Mouse (Mus musculus): ENCODE measurements around the gene Nwd2. TPM values are rescaled to one million over a fixed set of nuclear protein-coding genes. Genes with fewer than 3 reads are reported as not detected.

The Nwd2 gene
- polyA plus RNA-seq, 1 experiment: not detected

GRCm38 (mm10) chr5:63816643-63817042, 167.7 kb downstream of the Nwd2 start:
- H3K4me3 ChIP-seq (replicated peaks; ENCODE audit: control insufficient read depth, low read depth, low read length): no peak overlapping the region
- WGBS: 88% methylated on average over 7 of the region's 7 CpGs

GRCm38 (mm10) chr5:63817270-63817669, 168.4 kb downstream of the Nwd2 start:
- Histone ChIP-seq H3K4me3 (replicated peaks; ENCODE audit: control insufficient read depth, low read depth, low read length) (no peak overlapping the region), H3K27ac (ENCODE audit: control insufficient read depth, insufficient read depth, low read depth, low read length, poor library complexity) (no peak overlapping the region), H3K4me1 (ENCODE audit: control insufficient read depth, insufficient read depth, low read length) (no peaks in the 10 kb centered on the region; the same call in 1 of the 2 replicates)
- TF ChIP-seq POLR2A (IDR thresholded peaks at IDR 0.05; ENCODE audit: borderline replicate concordance, control insufficient read depth, low read depth, low read length) (no peak), CTCF (IDR thresholded peaks at IDR 0.05; ENCODE audit: control insufficient read depth, insufficient read depth, low read length) (no peak)
- WGBS: 84% methylated on average over 5 of the region's 5 CpGs

More at GRCm38 (mm10) chr5:63816643-63817042, 167.7 kb downstream of the Nwd2 start:
- Histone ChIP-seq H3K4me1 (ENCODE audit: control insufficient read depth, insufficient read depth, low read length) (no peaks in the 10 kb centered on the region; the same call in 1 of the 2 replicates), H3K27ac (ENCODE audit: control insufficient read depth, insufficient read depth, low read depth, low read length, poor library complexity) (no peak overlapping the region)
- no peak for TF ChIP-seq CTCF (IDR thresholded peaks at IDR 0.05; ENCODE audit: control insufficient read depth, insufficient read depth, low read length)
- no peak for TF ChIP-seq POLR2A (IDR thresholded peaks at IDR 0.05; ENCODE audit: borderline replicate concordance, control insufficient read depth, low read depth, low read length)

GRCm38 (mm10) chr5:63818975-63819374, 170.1 kb downstream of the Nwd2 start:
- 69% methylated on average over 4 of the region's 4 CpGs for WGBS
- TF ChIP-seq POLR2A (IDR thresholded peaks at IDR 0.05; ENCODE audit: borderline replicate concordance, control insufficient read depth, low read depth, low read length): no peak

GRCm38 (mm10) chr5:63819519-63819918, 170.6 kb downstream of the Nwd2 start:
- H3K4me1 ChIP-seq (ENCODE audit: control insufficient read depth, insufficient read depth, low read length): no peaks in the 10 kb centered on the region
- 69% methylated on average over 6 of the region's 6 CpGs for whole genome bisulfite sequencing
- no peak overlapping the region for H3K4me3 ChIP-seq (replicated peaks; ENCODE audit: control insufficient read depth, low read depth, low read length)
- no peak overlapping the region for H3K27ac ChIP-seq (ENCODE audit: control insufficient read depth, insufficient read depth, low read depth, low read length, poor library complexity)
- TF ChIP-seq POLR2A (IDR thresholded peaks at IDR 0.05; ENCODE audit: borderline replicate concordance, control insufficient read depth, low read depth, low read length) (no peak), CTCF (IDR thresholded peaks at IDR 0.05; ENCODE audit: control insufficient read depth, insufficient read depth, low read length) (no peak)

More at GRCm38 (mm10) chr5:63818975-63819374, 170.1 kb downstream of the Nwd2 start:
- Histone ChIP-seq H3K27ac (ENCODE audit: control insufficient read depth, insufficient read depth, low read depth, low read length, poor library complexity) (no peak overlapping the region), H3K4me1 (ENCODE audit: control insufficient read depth, insufficient read depth, low read length) (no peaks in the 10 kb centered on the region), H3K4me3 (replicated peaks; ENCODE audit: control insufficient read depth, low read depth, low read length) (no peak overlapping the region)

- Histone ChIP-seq H3K27ac (ENCODE audit: control insufficient read depth, insufficient read depth, low read depth, low read length, poor library complexity) (no peak overlapping the region), H3K4me1 (ENCODE audit: control insufficient read depth, insufficient read depth, low read length) (no peaks in the 10 kb centered on the region), H3K4me3 (replicated peaks; ENCODE audit: control insufficient read depth, low read depth, low read length) (no peak overlapping the region)
- WGBS: 62% methylated on average over 5 of the region's 5 CpGs
- no peak for TF ChIP-seq POLR2A (IDR thresholded peaks at IDR 0.05; ENCODE audit: borderline replicate concordance, control insufficient read depth, low read depth, low read length)
- peak; percentile 50; the same call in 1 of the 2 replicates for TF ChIP-seq CTCF (IDR thresholded peaks at IDR 0.05; ENCODE audit: control insufficient read depth, insufficient read depth, low read length)
Observed at GRCm38 (mm10) chr5:63821176-63821575, 172.3 kb downstream of the Nwd2 start.

- no peak overlapping the region for H3K4me3 ChIP-seq (replicated peaks; ENCODE audit: control insufficient read depth, low read depth, low read length)
- no peaks in the 10 kb centered on the region for H3K4me1 ChIP-seq (ENCODE audit: control insufficient read depth, insufficient read depth, low read length)
- H3K27ac ChIP-seq (ENCODE audit: control insufficient read depth, insufficient read depth, low read depth, low read length, poor library complexity): no peak overlapping the region
- WGBS: 64% methylated on average over 8 of the region's 8 CpGs
- TF ChIP-seq CTCF (IDR thresholded peaks at IDR 0.05; ENCODE audit: control insufficient read depth, insufficient read depth, low read length) (no peak), POLR2A (IDR thresholded peaks at IDR 0.05; ENCODE audit: borderline replicate concordance, control insufficient read depth, low read depth, low read length) (no peak)
Observed at GRCm38 (mm10) chr5:63821860-63822259, 173.0 kb downstream of the Nwd2 start.

GRCm38 (mm10) chr5:63823362-63824332, 174.7 kb downstream of the Nwd2 start:
- no peak overlapping the region for H3K27ac ChIP-seq (ENCODE audit: control insufficient read depth, insufficient read depth, low read depth, low read length, poor library complexity)
- peaks cover 3% of the 10 kb centered on the region for H3K4me1 ChIP-seq (ENCODE audit: control insufficient read depth, insufficient read depth, low read length)
- no peak overlapping the region for H3K4me3 ChIP-seq (replicated peaks; ENCODE audit: control insufficient read depth, low read depth, low read length)
- no peak for TF ChIP-seq POLR2A (IDR thresholded peaks at IDR 0.05; ENCODE audit: borderline replicate concordance, control insufficient read depth, low read depth, low read length)
- no peak for TF ChIP-seq CTCF (IDR thresholded peaks at IDR 0.05; ENCODE audit: control insufficient read depth, insufficient read depth, low read length)
- WGBS: 71% methylated on average over 10 of the region's 10 CpGs

- TF ChIP-seq POLR2A (IDR thresholded peaks at IDR 0.05; ENCODE audit: borderline replicate concordance, control insufficient read depth, low read depth, low read length): no peak
- TF ChIP-seq CTCF (IDR thresholded peaks at IDR 0.05; ENCODE audit: control insufficient read depth, insufficient read depth, low read length): no peak
- 46% methylated on average over 8 of the region's 8 CpGs for WGBS
- H3K4me1 ChIP-seq (ENCODE audit: control insufficient read depth, insufficient read depth, low read length): peaks cover 3% of the 10 kb centered on the region
- no peak overlapping the region for H3K4me3 ChIP-seq (replicated peaks; ENCODE audit: control insufficient read depth, low read depth, low read length)
- no peak overlapping the region for H3K27ac ChIP-seq (ENCODE audit: control insufficient read depth, insufficient read depth, low read depth, low read length, poor library complexity)
Observed at GRCm38 (mm10) chr5:63824599-63825350, 175.9 kb downstream of the Nwd2 start.

Measured in bone marrow, adult 2 months (tissue).